ENCODE assay signal across 8 mouse cellular contexts in genomic region chr13:106835844-106836526, GRCm38 (mm10).
A peak's percentile ranks its signal among the peaks of the same experiment; 100 is the strongest.
DNase-seq lines count a peak whose midpoint lies in the region; ATAC-seq lines count a peak whose summit lies in the region.

No protein-coding gene starts in this region.

- DNase-seq in forebrain, embryonic 11.5 days (ENCODE audit: low spot score) = no peak
- peak; percentile 32 to 49 for DNase-seq in CD8-positive naive resting alpha-beta T cell, adult 2 months (ENCODE audit: low read depth in 2 of 2, low spot score in 2 of 2)
- DNase-seq in kidney, adult 18-20 months = peak; percentile 30
- peak; percentile 71 for DNase-seq in lung, postnatal 25 days (ENCODE audit: low spot score)
- DNase-seq in thymus, postnatal 10 days (ENCODE audit: low spot score in 2 of 2) = peak; percentile 26 to 74
- DNase-seq in left cerebral cortex, adult 18-20 months (ENCODE audit: low spot score in 2 of 2) = no peak

- H3K9ac ChIP-seq in forebrain, embryonic 15.5 days (replicated peaks) = no peak overlapping the region
- H3K9ac ChIP-seq in forebrain, embryonic 11.5 days (ENCODE audit: low read length) = no peak overlapping the region

- no peak overlapping the region for H3K4me3 ChIP-seq in forebrain, embryonic 15.5 days
- H3K4me3 ChIP-seq in forebrain, embryonic 11.5 days (ENCODE audit: low read depth, low read length) = no peak overlapping the region

- WGBS in forebrain, embryonic 15.5 days = 77% methylated on average over 15 of the region's 15 CpGs
- 86% methylated on average over 15 of the region's 15 CpGs for WGBS in forebrain, embryonic 11.5 days

- 0 out of 2 replicates have a peak, but pooled peaks have one; percentile 38 for ATAC-seq in forebrain, embryonic 15.5 days (replicated peaks)
- ATAC-seq in forebrain, embryonic 11.5 days (replicated peaks; ENCODE audit: low FRiP score) = no peak
- peak; percentile 39; the same call in 1 of the 2 replicates for ATAC-seq in erythroblast, adult 5-6 weeks (replicated peaks; ENCODE audit: low FRiP score, poor library complexity, severe bottlenecking)

- no peaks in the 10 kb centered on the region for H3K27me3 ChIP-seq in forebrain, embryonic 15.5 days
- H3K27me3 ChIP-seq in forebrain, embryonic 11.5 days (ENCODE audit: control insufficient read depth, insufficient read depth, low read length) = no peaks in the 10 kb centered on the region

- H3K36me3 ChIP-seq in forebrain, embryonic 15.5 days = 0 out of 2 replicates have a peak, but pooled peaks cover 7% of the 10 kb centered on the region
- H3K36me3 ChIP-seq in forebrain, embryonic 11.5 days (ENCODE audit: control insufficient read depth, insufficient read depth, low read length) = peaks cover 3% of the 10 kb centered on the region; the same call in 1 of the 2 replicates

- H3K27ac ChIP-seq in forebrain, embryonic 15.5 days (replicated peaks) = no peak overlapping the region
- no peak overlapping the region for H3K27ac ChIP-seq in forebrain, embryonic 11.5 days (ENCODE audit: low read depth, low read length)

- H3K4me2 ChIP-seq in forebrain, embryonic 15.5 days (replicated peaks) = no peak overlapping the region
- H3K4me2 ChIP-seq in forebrain, embryonic 11.5 days (ENCODE audit: low read depth, low read length, severe bottlenecking) = no peak overlapping the region

- H3K9me3 ChIP-seq in forebrain, embryonic 15.5 days = no peaks in the 10 kb centered on the region
- H3K9me3 ChIP-seq in forebrain, embryonic 11.5 days (ENCODE audit: control insufficient read depth, low read length) = no peaks in the 10 kb centered on the region

- H3K4me1 ChIP-seq in forebrain, embryonic 15.5 days = no peaks in the 10 kb centered on the region
- no peaks in the 10 kb centered on the region for H3K4me1 ChIP-seq in forebrain, embryonic 11.5 days (replicated peaks; ENCODE audit: control insufficient read depth, insufficient read depth, low read length)

Comparison
In these comparisons a context has a peak if more than half of its experiments do, and no peak if none do; other contexts are left out.
1. DNase-seq: peak in CD8-positive naive resting alpha-beta T cell, adult 2 months (2 of 2), kidney, adult 18-20 months (single experiment), lung, postnatal 25 days (single experiment) and thymus, postnatal 10 days (2 of 2); none in forebrain, embryonic 11.5 days (single experiment) and left cerebral cortex, adult 18-20 months (0 of 2).